Mouse (Mus musculus): ENCODE measurements around the gene Gcdh. TPM values are rescaled to one million over a fixed set of nuclear protein-coding genes. Genes with fewer than 3 reads are reported as not detected.

The Gcdh gene
- polyA plus RNA-seq (2014; fragmentation: Illumina TruSeq; extraction: RNeasy Lipid Tissue Mini Kit (QIAGEN cat#74804); ENCODE audit: low read depth, low replicate concordance) = 36.1 TPM

DNA sequence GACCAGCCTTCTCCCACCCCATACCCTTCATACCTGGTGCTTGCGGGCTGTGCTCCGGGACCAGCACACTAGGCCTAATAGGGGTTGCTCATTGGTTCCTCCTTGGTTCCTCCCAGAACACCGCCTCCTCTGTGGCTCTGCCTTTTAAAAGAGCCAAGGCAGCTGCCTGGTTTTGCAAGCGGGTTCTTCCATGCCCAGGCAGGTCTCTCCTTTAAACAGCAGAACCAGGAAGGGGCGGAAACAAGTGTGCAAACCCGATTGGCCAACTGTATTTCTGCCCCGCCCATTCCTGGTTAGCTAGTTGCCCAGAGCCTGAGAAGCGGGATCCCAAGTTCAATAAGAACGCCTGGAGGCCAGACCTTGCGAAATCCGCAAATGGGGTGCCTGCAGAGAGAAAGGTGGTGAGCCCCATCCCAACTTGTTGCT lies at the start of gene Gcdh:
Gcdh (minus strand) TSS at position 213 of the 426 bp plus-strand sequence.

DNA sequence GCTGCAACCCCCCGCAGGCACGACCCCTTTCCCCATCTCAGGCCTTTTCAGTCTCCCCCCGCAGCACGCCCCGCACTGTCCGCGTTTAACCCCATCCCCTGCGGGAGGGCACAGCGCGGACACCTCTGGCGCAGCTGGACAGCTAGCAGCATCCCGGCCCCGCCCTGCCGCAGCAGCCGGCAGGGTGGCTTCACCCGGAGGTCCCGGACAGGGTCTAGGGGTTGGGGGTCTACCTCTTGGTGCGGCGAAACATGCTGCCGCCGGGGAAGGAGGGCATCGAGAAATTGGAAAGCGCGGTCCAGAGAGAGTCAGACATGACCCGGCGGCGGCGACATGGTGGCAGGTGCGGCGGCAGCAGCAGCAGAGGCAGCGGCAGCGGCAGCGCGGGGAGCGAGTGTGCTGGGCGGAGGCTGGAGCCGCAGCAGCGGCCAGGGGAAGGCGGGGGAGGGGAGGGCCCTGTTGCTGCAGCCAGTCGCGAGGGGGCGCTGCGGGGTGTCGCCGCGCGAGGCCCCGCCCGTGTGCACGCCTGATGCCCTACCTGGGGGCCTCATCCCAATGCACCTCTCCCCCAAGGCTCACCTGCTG lies 43.3 kb upstream of the Gcdh start, which contains the start of gene Mast1:
Mast1 (minus strand) TSS at position 398 of the 585 bp plus-strand sequence.

GRCm38 (mm10) chr8:84908421-84909161 lies 14.9 kb upstream of the Gcdh start, which contains the start of gene Dnase2a:
Gene Dnase2a, plus strand, starts transcription at chr8:84908560.

GRCm38 (mm10) chr8:84901752-84902151 lies 8.0 kb upstream of the Gcdh start, which contains the start of gene Klf1:
Gene Klf1, plus strand, starts transcription at chr8:84901928.

GRCm38 (mm10) chr8:84871376-84872308 lies 22.1 kb downstream of the Gcdh start, which contains the start of gene Syce2:
Gene Syce2, plus strand, starts transcription at chr8:84872111.

DNA sequence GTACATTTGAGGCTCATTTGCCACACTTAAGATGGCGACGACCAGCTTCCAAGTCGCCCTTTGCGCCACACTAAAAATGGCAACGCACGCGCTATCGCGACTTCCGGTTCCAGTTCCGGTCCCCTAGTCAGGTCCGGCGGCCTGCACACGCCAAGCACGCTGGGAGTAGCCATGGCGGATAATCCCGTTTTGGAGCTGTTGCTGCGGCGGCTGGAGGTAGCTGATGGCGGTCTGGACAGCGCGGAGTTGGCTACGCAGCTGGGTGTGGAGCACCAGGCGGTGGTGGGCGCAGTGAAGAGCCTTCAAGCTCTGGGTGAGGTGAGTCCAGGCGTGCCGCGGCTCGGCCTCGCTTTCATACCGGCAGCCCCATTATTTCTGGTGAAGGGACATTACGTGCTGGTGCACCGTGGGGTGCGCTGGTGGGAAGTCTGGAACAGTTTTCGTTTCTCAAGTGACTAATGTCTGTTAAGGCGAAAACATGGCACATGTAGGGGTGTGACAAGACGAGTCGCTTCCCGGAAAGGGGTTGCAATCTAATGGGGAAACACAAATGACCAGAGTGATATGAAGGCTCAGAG lies 36.8 kb downstream of the Gcdh start, which contains the start of gene Farsa:
Farsa (plus strand) TSS at position 126 of the 578 bp plus-strand sequence.

DNA sequence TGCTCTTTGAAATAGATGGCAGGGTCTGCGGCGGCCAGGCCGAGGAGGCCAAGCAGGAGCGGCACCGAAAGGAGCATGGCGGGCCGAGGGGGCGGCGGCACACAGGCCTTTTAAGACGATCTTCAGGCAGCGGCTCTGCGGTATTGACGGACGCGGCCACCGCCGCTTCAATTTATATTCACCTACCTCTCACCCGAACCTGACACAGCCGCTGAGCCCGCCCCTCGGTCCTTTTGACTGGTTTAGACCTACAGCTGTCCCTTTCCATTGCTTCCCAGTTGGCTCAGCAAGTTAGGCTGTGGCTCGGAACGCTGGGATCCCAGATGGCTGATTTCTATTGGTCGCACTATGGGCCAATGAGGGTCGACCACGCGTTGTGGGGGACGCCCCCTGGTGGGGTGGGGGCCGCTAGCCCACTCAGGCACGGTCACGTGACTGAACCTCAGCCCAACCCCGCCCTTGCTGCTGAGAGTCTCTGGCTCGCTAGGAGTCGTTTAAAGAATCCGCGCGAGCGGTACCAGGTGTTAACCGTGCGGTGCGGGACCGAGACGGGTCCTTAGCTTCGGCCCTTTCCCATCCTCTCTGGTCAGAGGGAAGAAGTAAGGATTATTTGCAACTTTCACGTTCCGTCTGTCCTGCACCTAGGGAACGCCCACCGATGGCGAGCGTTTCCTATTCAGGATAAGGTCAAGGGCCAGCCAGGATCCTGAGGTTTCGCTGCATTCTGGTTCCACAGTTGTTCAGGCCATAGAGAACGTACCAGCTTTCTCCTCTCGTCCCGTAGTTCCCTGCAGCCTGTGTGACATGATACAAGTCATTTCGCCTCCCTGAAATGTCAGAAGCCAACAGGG lies 46.8 kb downstream of the Gcdh start, which contains the start of gene Calr:
Calr (minus strand) TSS at position 213 of the 851 bp plus-strand sequence.

GRCm38 (mm10) chr8:84840248-84840999 lies 53.3 kb downstream of the Gcdh start, which contains the start of gene Rad23a:
Gene Rad23a, minus strand, starts transcription at chr8:84840665.

Other genes starting within 250 kb of the Gcdh start
- 5.6 TPM for gene Ier2, start 231.1 kb downstream of the Gcdh start, polyA plus RNA-seq (2014; fragmentation: Illumina TruSeq; extraction: RNeasy Lipid Tissue Mini Kit (QIAGEN cat#74804); ENCODE audit: low read depth, low replicate concordance)
- 12.7 TPM for gene Trmt1, start 207.6 kb downstream of the Gcdh start, polyA plus RNA-seq (2014; fragmentation: Illumina TruSeq; extraction: RNeasy Lipid Tissue Mini Kit (QIAGEN cat#74804); ENCODE audit: low read depth, low replicate concordance)
- gene Nacc1, start 206.1 kb downstream of the Gcdh start, polyA plus RNA-seq (2014; fragmentation: Illumina TruSeq; extraction: RNeasy Lipid Tissue Mini Kit (QIAGEN cat#74804); ENCODE audit: low read depth, low replicate concordance) = 2.2 TPM
- not detected for gene Lyl1, start 192.5 kb downstream of the Gcdh start, polyA plus RNA-seq (2014; fragmentation: Illumina TruSeq; extraction: RNeasy Lipid Tissue Mini Kit (QIAGEN cat#74804); ENCODE audit: low read depth, low replicate concordance)
- not detected for gene G430095P16Rik, start 170.9 kb downstream of the Gcdh start, polyA plus RNA-seq (2014; fragmentation: Illumina TruSeq; extraction: RNeasy Lipid Tissue Mini Kit (QIAGEN cat#74804); ENCODE audit: low read depth, low replicate concordance)
- 19.0 TPM for gene Nfix, start 93.6 kb downstream of the Gcdh start, polyA plus RNA-seq (2014; fragmentation: Illumina TruSeq; extraction: RNeasy Lipid Tissue Mini Kit (QIAGEN cat#74804); ENCODE audit: low read depth, low replicate concordance)
- 1.5 TPM for gene Dand5, start 71.1 kb downstream of the Gcdh start, polyA plus RNA-seq (2014; fragmentation: Illumina TruSeq; extraction: RNeasy Lipid Tissue Mini Kit (QIAGEN cat#74804); ENCODE audit: low read depth, low replicate concordance)
- 0.66 TPM for gene Gadd45gip1, start 62.4 kb downstream of the Gcdh start, polyA plus RNA-seq (2014; fragmentation: Illumina TruSeq; extraction: RNeasy Lipid Tissue Mini Kit (QIAGEN cat#74804); ENCODE audit: low read depth, low replicate concordance)
- 3.5 TPM for gene Rad23a, start 53.3 kb downstream of the Gcdh start, polyA plus RNA-seq (2014; fragmentation: Illumina TruSeq; extraction: RNeasy Lipid Tissue Mini Kit (QIAGEN cat#74804); ENCODE audit: low read depth, low replicate concordance)
- 491 TPM for gene Calr, start 47.0 kb downstream of the Gcdh start, polyA plus RNA-seq (2014; fragmentation: Illumina TruSeq; extraction: RNeasy Lipid Tissue Mini Kit (QIAGEN cat#74804); ENCODE audit: low read depth, low replicate concordance)
- gene Farsa, start 36.9 kb downstream of the Gcdh start, polyA plus RNA-seq (2014; fragmentation: Illumina TruSeq; extraction: RNeasy Lipid Tissue Mini Kit (QIAGEN cat#74804); ENCODE audit: low read depth, low replicate concordance) = 4.9 TPM
- gene Syce2, start 21.8 kb downstream of the Gcdh start, polyA plus RNA-seq (2014; fragmentation: Illumina TruSeq; extraction: RNeasy Lipid Tissue Mini Kit (QIAGEN cat#74804); ENCODE audit: low read depth, low replicate concordance) = 9.3 TPM
- gene Klf1, start 8.0 kb upstream of the Gcdh start, polyA plus RNA-seq (2014; fragmentation: Illumina TruSeq; extraction: RNeasy Lipid Tissue Mini Kit (QIAGEN cat#74804); ENCODE audit: low read depth, low replicate concordance) = 0.38 TPM
- 11.0 TPM for gene Dnase2a, start 14.6 kb upstream of the Gcdh start, polyA plus RNA-seq (2014; fragmentation: Illumina TruSeq; extraction: RNeasy Lipid Tissue Mini Kit (QIAGEN cat#74804); ENCODE audit: low read depth, low replicate concordance)
- gene Mast1, start 43.4 kb upstream of the Gcdh start, polyA plus RNA-seq (2014; fragmentation: Illumina TruSeq; extraction: RNeasy Lipid Tissue Mini Kit (QIAGEN cat#74804); ENCODE audit: low read depth, low replicate concordance) = not detected
- gene Rtbdn, start 53.1 kb upstream of the Gcdh start, polyA plus RNA-seq (2014; fragmentation: Illumina TruSeq; extraction: RNeasy Lipid Tissue Mini Kit (QIAGEN cat#74804); ENCODE audit: low read depth, low replicate concordance) = not detected
- not detected for gene Gm49661, start 75.5 kb upstream of the Gcdh start, polyA plus RNA-seq (2014; fragmentation: Illumina TruSeq; extraction: RNeasy Lipid Tissue Mini Kit (QIAGEN cat#74804); ENCODE audit: low read depth, low replicate concordance)
- 27.1 TPM for gene Prdx2, start 75.7 kb upstream of the Gcdh start, polyA plus RNA-seq (2014; fragmentation: Illumina TruSeq; extraction: RNeasy Lipid Tissue Mini Kit (QIAGEN cat#74804); ENCODE audit: low read depth, low replicate concordance)
- gene Rnaseh2a, start 75.8 kb upstream of the Gcdh start, polyA plus RNA-seq (2014; fragmentation: Illumina TruSeq; extraction: RNeasy Lipid Tissue Mini Kit (QIAGEN cat#74804); ENCODE audit: low read depth, low replicate concordance) = 2.4 TPM
- 1.7 TPM for gene Junb, start 84.8 kb upstream of the Gcdh start, polyA plus RNA-seq (2014; fragmentation: Illumina TruSeq; extraction: RNeasy Lipid Tissue Mini Kit (QIAGEN cat#74804); ENCODE audit: low read depth, low replicate concordance)
- gene Hook2, start 96.7 kb upstream of the Gcdh start, polyA plus RNA-seq (2014; fragmentation: Illumina TruSeq; extraction: RNeasy Lipid Tissue Mini Kit (QIAGEN cat#74804); ENCODE audit: low read depth, low replicate concordance) = 26.9 TPM
- 3.1 TPM for gene Best2, start 120.6 kb upstream of the Gcdh start, polyA plus RNA-seq (2014; fragmentation: Illumina TruSeq; extraction: RNeasy Lipid Tissue Mini Kit (QIAGEN cat#74804); ENCODE audit: low read depth, low replicate concordance)
- 11.1 TPM for gene Asna1, start 131.4 kb upstream of the Gcdh start, polyA plus RNA-seq (2014; fragmentation: Illumina TruSeq; extraction: RNeasy Lipid Tissue Mini Kit (QIAGEN cat#74804); ENCODE audit: low read depth, low replicate concordance)
- gene Trir, start 132.9 kb upstream of the Gcdh start, polyA plus RNA-seq (2014; fragmentation: Illumina TruSeq; extraction: RNeasy Lipid Tissue Mini Kit (QIAGEN cat#74804); ENCODE audit: low read depth, low replicate concordance) = 13.3 TPM
- gene Tnpo2, start 143.0 kb upstream of the Gcdh start, polyA plus RNA-seq (2014; fragmentation: Illumina TruSeq; extraction: RNeasy Lipid Tissue Mini Kit (QIAGEN cat#74804); ENCODE audit: low read depth, low replicate concordance) = 12.3 TPM
- 2.6 TPM for gene Fbxw9, start 166.1 kb upstream of the Gcdh start, polyA plus RNA-seq (2014; fragmentation: Illumina TruSeq; extraction: RNeasy Lipid Tissue Mini Kit (QIAGEN cat#74804); ENCODE audit: low read depth, low replicate concordance)
- gene Gm5741, start 174.1 kb upstream of the Gcdh start, polyA plus RNA-seq (2014; fragmentation: Illumina TruSeq; extraction: RNeasy Lipid Tissue Mini Kit (QIAGEN cat#74804); ENCODE audit: low read depth, low replicate concordance) = not detected
- gene Dhps, start 177.8 kb upstream of the Gcdh start, polyA plus RNA-seq (2014; fragmentation: Illumina TruSeq; extraction: RNeasy Lipid Tissue Mini Kit (QIAGEN cat#74804); ENCODE audit: low read depth, low replicate concordance) = 23.2 TPM
- 5.8 TPM for gene Wdr83os, start 186.8 kb upstream of the Gcdh start, polyA plus RNA-seq (2014; fragmentation: Illumina TruSeq; extraction: RNeasy Lipid Tissue Mini Kit (QIAGEN cat#74804); ENCODE audit: low read depth, low replicate concordance)
- gene Wdr83, start 187.4 kb upstream of the Gcdh start, polyA plus RNA-seq (2014; fragmentation: Illumina TruSeq; extraction: RNeasy Lipid Tissue Mini Kit (QIAGEN cat#74804); ENCODE audit: low read depth, low replicate concordance) = 2.8 TPM
- gene Man2b1, start 189.3 kb upstream of the Gcdh start, polyA plus RNA-seq (2014; fragmentation: Illumina TruSeq; extraction: RNeasy Lipid Tissue Mini Kit (QIAGEN cat#74804); ENCODE audit: low read depth, low replicate concordance) = 9.3 TPM
- 6.6 TPM for gene Zfp791, start 229.2 kb upstream of the Gcdh start, polyA plus RNA-seq (2014; fragmentation: Illumina TruSeq; extraction: RNeasy Lipid Tissue Mini Kit (QIAGEN cat#74804); ENCODE audit: low read depth, low replicate concordance)

Measured in sigmoid colon, adult 10 weeks (tissue).